ENCODE assay signal across 8 mouse cellular contexts in the genomic region with DNA sequence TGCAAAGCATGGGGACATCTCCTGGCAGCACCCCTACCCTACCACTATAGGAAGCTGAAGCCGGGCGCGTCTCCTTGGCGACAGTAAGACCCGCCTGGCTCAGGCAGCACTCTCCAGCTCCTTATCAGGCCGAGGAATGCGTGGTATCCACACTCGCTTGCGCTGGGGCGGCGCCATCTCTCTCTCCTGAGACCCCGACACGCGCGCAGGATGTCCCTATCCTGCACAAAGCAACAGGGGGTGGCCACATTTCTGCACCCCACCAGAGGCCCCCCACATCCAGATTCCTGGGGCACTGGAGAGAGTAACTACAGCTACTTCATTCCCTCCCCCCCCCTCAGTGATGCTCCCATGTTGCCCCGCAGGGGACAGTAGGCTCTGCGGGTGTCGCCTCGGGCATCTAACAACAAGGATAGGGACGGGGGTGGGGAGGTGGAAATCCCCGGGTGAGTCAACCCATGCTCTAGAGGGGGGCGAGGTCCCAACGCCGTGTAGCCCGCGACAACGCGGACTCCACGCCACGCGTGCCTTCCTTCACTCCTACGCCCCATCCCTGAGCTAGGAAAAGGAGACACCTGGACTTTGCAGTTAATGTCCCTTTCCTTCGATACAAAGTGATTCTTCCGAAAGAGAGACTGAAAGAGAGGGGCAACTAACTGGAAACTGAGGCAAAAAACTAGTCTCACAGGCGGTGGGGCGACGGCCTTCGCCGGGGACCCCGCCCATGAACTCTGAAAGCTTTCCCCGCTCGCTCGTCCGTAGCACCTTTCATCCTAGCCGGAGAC. TPM values are rescaled to one million over a fixed set of nuclear protein-coding genes. Genes with fewer than 3 reads are reported as not detected.
DNase-seq lines count a peak whose midpoint lies in the region; ATAC-seq lines count a peak whose summit lies in the region.

No protein-coding gene starts in this region.

- peak overlapping the region; percentile 70 for H3K4me3 ChIP-seq in forebrain, embryonic 14.5 days (ENCODE audit: low read depth, low read length)
- peak overlapping the region; percentile 53 for H3K4me3 ChIP-seq in hindbrain, embryonic 16.5 days (ENCODE audit: low read length)
- H3K4me3 ChIP-seq in neural tube, embryonic 14.5 days (ENCODE audit: low read depth, low read length) = peak overlapping the region; percentile 71

- intact Hi-C loops in left cerebral cortex, postnatal 14 days (cut with DNase I) = no loop called here
- intact Hi-C loops in left cerebral cortex, postnatal 4 days (cut with DNase I) = no loop called here

- no peaks in the 10 kb centered on the region for H3K36me3 ChIP-seq in forebrain, embryonic 14.5 days (ENCODE audit: control insufficient read depth, insufficient read depth, low read length)
- H3K36me3 ChIP-seq in hindbrain, embryonic 16.5 days (ENCODE audit: control insufficient read depth, insufficient read depth, low read length) = no peaks in the 10 kb centered on the region
- H3K36me3 ChIP-seq in neural tube, embryonic 14.5 days (ENCODE audit: control insufficient read depth, insufficient read depth, low read length) = no peaks in the 10 kb centered on the region

- no peaks in the 10 kb centered on the region for H3K27me3 ChIP-seq in forebrain, embryonic 14.5 days (replicated peaks; ENCODE audit: control insufficient read depth, insufficient read depth, low read length)
- no peaks in the 10 kb centered on the region for H3K27me3 ChIP-seq in hindbrain, embryonic 16.5 days (replicated peaks; ENCODE audit: control insufficient read depth, insufficient read depth, low read length)
- H3K27me3 ChIP-seq in neural tube, embryonic 14.5 days (ENCODE audit: control insufficient read depth, insufficient read depth, low read length) = no peaks in the 10 kb centered on the region

- peaks cover 10% of the 10 kb centered on the region for H3K4me1 ChIP-seq in forebrain, embryonic 14.5 days (ENCODE audit: control insufficient read depth, insufficient read depth, low read length)
- peaks cover 26% of the 10 kb centered on the region for H3K4me1 ChIP-seq in hindbrain, embryonic 16.5 days (ENCODE audit: control insufficient read depth, insufficient read depth, low read depth, low read length)
- H3K4me1 ChIP-seq in neural tube, embryonic 14.5 days (ENCODE audit: control insufficient read depth, insufficient read depth, low read length) = peaks cover 19% of the 10 kb centered on the region

- H3K27ac ChIP-seq in forebrain, embryonic 14.5 days (ENCODE audit: low read depth, low read length) = no peak overlapping the region
- no peak overlapping the region for H3K27ac ChIP-seq in hindbrain, embryonic 16.5 days (ENCODE audit: low read depth, low read length)
- no peak overlapping the region for H3K27ac ChIP-seq in neural tube, embryonic 14.5 days (ENCODE audit: low read depth, low read length)

- DNase-seq in left cerebral cortex, postnatal 14 days (ENCODE audit: low spot score in 2 of 2) = peak; percentile 49 to 50
- DNase-seq in left cerebral cortex, postnatal 4 days = no peak
- peak; percentile 60 for DNase-seq in forebrain, embryonic 14.5 days (ENCODE audit: low spot score)
- DNase-seq in lung, adult 18-20 months = peak; percentile 75 to 76
- DNase-seq in cerebellum, adult 11-12 months = no peak

- H3K4me2 ChIP-seq in forebrain, embryonic 14.5 days (ENCODE audit: low read length) = peak overlapping the region; percentile 97
- peak overlapping the region; percentile 98 for H3K4me2 ChIP-seq in hindbrain, embryonic 16.5 days (ENCODE audit: low read length)
- H3K4me2 ChIP-seq in neural tube, embryonic 14.5 days (ENCODE audit: low read depth, low read length) = peak overlapping the region; percentile 96

- under 1% methylated on average over 45 of the region's 45 CpGs for WGBS in forebrain, embryonic 14.5 days
- under 1% methylated on average over 45 of the region's 45 CpGs for WGBS in hindbrain, embryonic 16.5 days
- WGBS in neural tube, embryonic 14.5 days = under 1% methylated on average over 45 of the region's 45 CpGs

- H3K9me3 ChIP-seq in forebrain, embryonic 14.5 days (replicated peaks; ENCODE audit: control insufficient read depth, low read length) = no peaks in the 10 kb centered on the region
- H3K9me3 ChIP-seq in hindbrain, embryonic 16.5 days (ENCODE audit: control insufficient read depth, low read length) = no peaks in the 10 kb centered on the region
- no peaks in the 10 kb centered on the region for H3K9me3 ChIP-seq in neural tube, embryonic 14.5 days (ENCODE audit: control insufficient read depth, low read length)

- ATAC-seq in activated CD4-positive, CD25-positive, alpha-beta regulatory T cell, adult 4 months = peak; percentile 60
- peak; percentile 63; the same call in 1 of the 2 replicates for ATAC-seq in forebrain, embryonic 14.5 days
- peak; percentile 43; the same call in 1 of the 2 replicates for ATAC-seq in hindbrain, embryonic 16.5 days
- peak; percentile 32; the same call in 1 of the 2 replicates for ATAC-seq in neural tube, embryonic 14.5 days (ENCODE audit: low read depth)

- H3K9ac ChIP-seq in forebrain, embryonic 14.5 days (ENCODE audit: low read length) = peak overlapping the region; percentile 76
- H3K9ac ChIP-seq in hindbrain, embryonic 16.5 days (ENCODE audit: low read depth, low read length) = peak overlapping the region; percentile 68
- H3K9ac ChIP-seq in neural tube, embryonic 14.5 days (replicated peaks; ENCODE audit: low read depth, low read length) = peak overlapping the region; percentile 76

RNA-seq across cellular contexts. Expression of gene S1pr2, which starts 1.0 kb away (rescaled TPM):
- total RNA-seq in left cerebral cortex, postnatal 14 days (2021) = 1 to 10 TPM; 1.6 to 1.8 TPM
- total RNA-seq in left cerebral cortex, postnatal 4 days (2021) = 1 to 10 TPM; 4.5 to 5.5 TPM
- polyA plus RNA-seq in activated CD4-positive, CD25-positive, alpha-beta regulatory T cell, adult 4 months (2017; shearing (Covaris generic)) = 1 to 10 TPM; 3.2 to 5.0 TPM
- 5.9 and 7.8 TPM in 2 replicates for polyA plus RNA-seq in forebrain, embryonic 14.5 days (2014; fragmentation: Nextera tagmentation; extraction: Ambion mirVana)
- polyA plus RNA-seq in hindbrain, embryonic 16.5 days (2015; fragmentation: Nextera tagmentation; extraction: Ambion mirVana) = 9.5 and 10.3 TPM in 2 replicates
- 7.4 and 8.7 TPM in 2 replicates for polyA plus RNA-seq in neural tube, embryonic 14.5 days (2014; fragmentation: Nextera tagmentation; extraction: Ambion mirVana)

RNA-seq across cellular contexts. Expression of gene Dnmt1, which starts 15.9 kb away (rescaled TPM):
- total RNA-seq in left cerebral cortex, postnatal 14 days (2021) = 10 to 100 TPM; 39.9 to 43.6 TPM
- total RNA-seq in left cerebral cortex, postnatal 4 days (2021) = 10 to 100 TPM; 86.1 to 88.5 TPM
- polyA plus RNA-seq in activated CD4-positive, CD25-positive, alpha-beta regulatory T cell, adult 4 months (2017; shearing (Covaris generic)) = 10 to 100 TPM; 51.2 to 52.7 TPM
- polyA plus RNA-seq in forebrain, embryonic 14.5 days (2014; fragmentation: Nextera tagmentation; extraction: Ambion mirVana) = 51.1 and 52.1 TPM in 2 replicates
- 49.5 and 64.2 TPM in 2 replicates for polyA plus RNA-seq in hindbrain, embryonic 16.5 days (2015; fragmentation: Nextera tagmentation; extraction: Ambion mirVana)
- 41.1 and 42.7 TPM in 2 replicates for polyA plus RNA-seq in neural tube, embryonic 14.5 days (2014; fragmentation: Nextera tagmentation; extraction: Ambion mirVana)

RNA-seq across cellular contexts. Expression of gene Mrpl4, which starts 26.9 kb away (rescaled TPM):
- total RNA-seq in left cerebral cortex, postnatal 14 days (2021) = 10 to 100 TPM; 58.7 to 62.9 TPM
- total RNA-seq in left cerebral cortex, postnatal 4 days (2021) = 10 to 100 TPM; 45.2 to 49.3 TPM
- polyA plus RNA-seq in activated CD4-positive, CD25-positive, alpha-beta regulatory T cell, adult 4 months (2017; shearing (Covaris generic)) = 100 to 1,000 TPM; 100 to 103 TPM
- 118 and 129 TPM in 2 replicates for polyA plus RNA-seq in forebrain, embryonic 14.5 days (2014; fragmentation: Nextera tagmentation; extraction: Ambion mirVana)
- polyA plus RNA-seq in hindbrain, embryonic 16.5 days (2015; fragmentation: Nextera tagmentation; extraction: Ambion mirVana) = 112 and 114 TPM in 2 replicates
- 103 and 115 TPM in 2 replicates for polyA plus RNA-seq in neural tube, embryonic 14.5 days (2014; fragmentation: Nextera tagmentation; extraction: Ambion mirVana)

RNA-seq across cellular contexts. Expression of gene Icam1, which starts 40.2 kb away (rescaled TPM):
- 1 to 10 TPM; 3.0 to 3.6 TPM for total RNA-seq in left cerebral cortex, postnatal 14 days (2021)
- total RNA-seq in left cerebral cortex, postnatal 4 days (2021) = 1 to 10 TPM; 2.5 to 2.8 TPM
- polyA plus RNA-seq in activated CD4-positive, CD25-positive, alpha-beta regulatory T cell, adult 4 months (2017; shearing (Covaris generic)) = 10 to 100 TPM; 55.3 to 64.7 TPM
- polyA plus RNA-seq in forebrain, embryonic 14.5 days (2014; fragmentation: Nextera tagmentation; extraction: Ambion mirVana) = 2.6 and 3.5 TPM in 2 replicates
- polyA plus RNA-seq in hindbrain, embryonic 16.5 days (2015; fragmentation: Nextera tagmentation; extraction: Ambion mirVana) = 3.4 and 5.3 TPM in 2 replicates
- 1.4 and 3.6 TPM in 2 replicates for polyA plus RNA-seq in neural tube, embryonic 14.5 days (2014; fragmentation: Nextera tagmentation; extraction: Ambion mirVana)

RNA-seq across cellular contexts. Expression of gene Icam4, which starts 53.5 kb away (rescaled TPM):
- total RNA-seq in left cerebral cortex, postnatal 14 days (2021) = under 1 TPM in 1 of 2 experiments, not detected in 1; 0.86 TPM
- not detected for total RNA-seq in left cerebral cortex, postnatal 4 days (2021)
- polyA plus RNA-seq in activated CD4-positive, CD25-positive, alpha-beta regulatory T cell, adult 4 months (2017; shearing (Covaris generic)) = 1 to 10 TPM; 2.9 to 3.8 TPM
- not detected in 2 replicates for polyA plus RNA-seq in forebrain, embryonic 14.5 days (2014; fragmentation: Nextera tagmentation; extraction: Ambion mirVana)
- polyA plus RNA-seq in hindbrain, embryonic 16.5 days (2015; fragmentation: Nextera tagmentation; extraction: Ambion mirVana) = 0.27 and 0.29 TPM in 2 replicates
- 0.27 TPM in 1 of 2 replicates, not detected in the other for polyA plus RNA-seq in neural tube, embryonic 14.5 days (2014; fragmentation: Nextera tagmentation; extraction: Ambion mirVana)

Comparison
In these comparisons a context has a peak if more than half of its experiments do, and no peak if none do; other contexts are left out.
1. DNase-seq: peak in left cerebral cortex, postnatal 14 days (2 of 2), forebrain, embryonic 14.5 days (single experiment) and lung, adult 18-20 months (2 of 2); none in left cerebral cortex, postnatal 4 days (single experiment) and cerebellum, adult 11-12 months (single experiment).
2. Peak in every context shown above with its lines, with median percentiles within 50 percentile points of each other: ATAC-seq, H3K4me2 ChIP-seq, H3K4me3 ChIP-seq and H3K9ac ChIP-seq.